Mouse (Mus musculus) kidney, adult 11 months (tissue): Measurements from ENCODE around the gene Lrfn3.

Source experiments
- DNase-seq: peaks from one replicate; pipeline ENCODE4 v3.0.0; 2022

The Lrfn3 gene

GRCm38 (mm10) chr7:30309395-30310129 lies 53.0 kb downstream of the Lrfn3 start:
- no peak for DNase-seq

- peak; percentile 98 for DNase-seq
Observed at GRCm38 (mm10) chr7:30308076-30309005, 54.2 kb downstream of the Lrfn3 start, which contains the start of gene Alkbh6. Gene Alkbh6 (plus strand): TSS chr7:30308717.

- DNase-seq, result no peak
Observed at GRCm38 (mm10) chr7:30306083-30306779, 56.3 kb downstream of the Lrfn3 start.
